Mouse (Mus musculus) cerebellum, postnatal 14 days (tissue): ENCODE measurements at regions not wholly inside any gene's neighbourhood (a gene's known extent, or its start where the extent isn't known, plus 50 kb on each side); places are given as distances from the start of the nearest gene placed in this dataset.
A peak's percentile ranks its signal among the peaks of the same experiment; 100 is the strongest.
"Not testable (repeated sequence)": the region's sequence is repeated elsewhere in the genome, so short reads cannot be mapped to it uniquely, and the experiment has no call there.

Experiments
- DNase-seq, 2 experiments: peaks; one replicate each; pipeline ENCODE4 v3.0.0; 2021; ENCODE audit warnings: mixed read lengths in 2 of 2

DNA sequence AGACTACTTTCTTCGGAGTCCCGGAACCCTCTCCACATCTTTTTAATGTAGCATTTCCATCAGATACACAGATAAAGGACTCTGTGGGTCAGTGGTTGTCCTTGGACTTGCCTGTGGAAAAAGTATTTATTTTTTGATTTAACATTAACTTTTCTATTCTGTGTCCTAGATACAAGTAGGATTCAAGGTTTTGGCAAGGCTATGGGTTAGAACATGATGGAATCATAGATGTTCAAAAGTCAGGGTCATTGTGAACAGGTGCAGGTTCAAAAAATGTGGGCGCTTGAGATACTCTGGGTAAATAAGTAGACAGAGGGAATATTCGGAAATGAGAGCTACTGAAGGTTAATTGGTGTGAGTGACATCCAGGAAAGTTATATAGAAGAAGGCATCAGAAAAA lies 347.7 kb downstream of the Cypt12 start:
- no peak for DNase-seq

DNA sequence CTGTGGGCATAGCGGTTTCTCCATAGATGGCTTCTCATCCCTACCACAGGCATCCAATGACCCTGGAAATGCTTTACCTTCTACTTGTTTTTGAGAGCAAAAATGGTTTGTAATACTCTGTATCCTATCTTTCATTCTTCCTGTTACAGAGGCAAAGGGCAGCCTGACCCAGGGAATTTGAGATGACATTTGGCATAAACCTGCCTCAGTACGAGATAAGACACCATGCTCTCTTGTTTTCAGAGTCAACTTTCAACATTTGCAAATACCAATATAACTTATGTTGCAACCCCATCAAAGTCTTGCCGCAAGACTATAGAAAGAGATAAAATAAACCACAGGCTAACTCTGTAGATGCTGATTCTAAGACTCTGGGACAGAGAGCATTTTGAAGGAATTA lies 350.5 kb downstream of the Cypt12 start:
- no peak for DNase-seq

DNA sequence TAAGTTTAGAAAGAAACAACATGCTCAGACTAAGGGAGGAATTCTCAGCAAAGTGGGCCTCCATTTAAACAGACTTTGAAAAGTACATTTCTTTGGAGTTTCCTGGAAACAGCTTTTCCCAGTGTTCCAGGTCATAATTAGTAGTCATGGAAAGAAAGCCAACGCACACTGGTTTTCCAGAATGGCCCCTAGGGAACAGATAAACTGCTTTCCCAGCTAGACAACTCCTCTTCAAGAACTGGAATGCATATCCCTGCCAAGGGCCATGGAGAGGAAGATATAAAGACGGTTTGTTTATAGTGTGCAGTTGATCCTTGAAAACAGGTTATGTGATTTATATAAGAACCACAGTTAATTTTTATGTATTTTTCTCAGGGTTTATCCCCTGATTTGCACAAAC lies 351.3 kb downstream of the Cypt12 start:
- no peak for DNase-seq

DNA sequence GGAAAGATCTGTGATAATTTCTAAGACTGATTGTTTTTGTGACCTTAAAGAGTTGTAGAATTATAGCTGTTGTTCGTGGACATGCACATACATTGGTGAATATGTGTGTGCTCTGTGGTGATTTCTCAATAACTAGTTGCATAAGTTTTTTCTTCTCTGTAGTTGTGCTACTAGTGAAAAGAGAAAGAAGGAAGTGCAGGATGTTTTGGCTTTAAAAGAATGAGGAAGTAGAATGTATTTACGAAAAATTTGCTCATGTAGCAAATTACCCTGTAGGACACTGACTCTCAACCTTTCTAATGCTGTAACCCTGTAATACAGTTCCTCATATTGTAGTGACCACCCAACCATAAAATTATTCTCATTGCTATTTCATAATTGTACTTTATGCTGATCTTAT lies 371.2 kb downstream of the Cypt12 start:
- no peak for DNase-seq

DNA sequence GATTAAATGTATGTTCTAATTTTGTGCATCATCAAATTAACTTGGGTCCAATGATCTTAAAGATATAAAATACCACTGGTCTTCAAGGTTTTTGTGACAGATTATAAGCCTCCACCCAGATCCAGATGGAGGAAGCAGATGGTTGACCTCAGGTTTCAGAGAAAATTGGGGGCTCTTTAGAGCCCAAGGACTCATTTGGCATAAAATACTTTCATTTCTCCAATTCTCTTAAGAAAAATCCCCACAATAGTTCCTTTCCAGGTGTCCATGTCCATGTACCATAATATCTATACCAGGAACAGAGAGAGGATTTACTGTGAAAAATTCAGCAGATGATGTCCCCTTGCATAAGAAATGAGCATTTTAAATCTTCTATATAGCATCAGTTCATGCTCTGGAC lies 385.0 kb downstream of the Cypt12 start:
- DNase-seq = peak in 1 of 2 experiments; percentile 13

DNA sequence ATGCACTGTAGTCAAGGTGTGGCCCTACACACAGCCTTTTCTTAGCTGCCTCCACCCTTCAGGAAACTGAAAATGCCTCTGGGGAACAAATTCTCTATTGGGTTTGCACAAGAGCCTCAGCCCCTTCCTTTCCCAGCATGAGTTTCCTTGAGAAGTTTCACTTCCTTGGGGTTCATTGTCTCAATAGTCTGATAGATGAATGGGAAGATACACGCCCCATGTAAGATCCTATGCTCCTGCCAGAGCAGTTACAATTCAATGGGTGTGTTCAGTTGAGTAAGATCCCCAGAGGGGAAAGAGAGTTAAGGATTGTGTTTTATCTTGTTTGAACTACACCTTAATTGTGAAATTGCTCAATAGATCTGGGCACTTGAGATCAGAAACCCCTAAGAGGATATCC lies 391.0 kb downstream of the Cypt12 start:
- no peak for DNase-seq

DNA sequence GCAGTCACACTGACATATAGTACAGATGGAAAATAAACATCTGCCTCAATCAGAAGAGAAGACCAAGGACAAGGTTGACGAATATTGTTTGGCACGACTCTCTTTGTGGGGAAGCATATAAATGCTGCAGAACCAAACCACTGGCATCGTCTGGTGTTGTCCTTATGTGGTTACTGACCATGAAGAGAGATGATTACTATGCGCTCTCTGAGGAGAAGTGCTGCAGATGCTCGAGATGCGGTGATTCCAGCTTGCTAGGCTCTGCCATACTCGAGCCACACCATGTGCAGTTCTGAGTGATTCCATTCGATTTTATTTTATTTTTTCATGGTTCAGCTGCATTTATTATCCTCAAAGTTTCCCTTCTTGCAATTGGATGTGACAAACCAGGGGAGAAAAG lies 393.5 kb downstream of the Cypt12 start:
- DNase-seq = no peak

DNA sequence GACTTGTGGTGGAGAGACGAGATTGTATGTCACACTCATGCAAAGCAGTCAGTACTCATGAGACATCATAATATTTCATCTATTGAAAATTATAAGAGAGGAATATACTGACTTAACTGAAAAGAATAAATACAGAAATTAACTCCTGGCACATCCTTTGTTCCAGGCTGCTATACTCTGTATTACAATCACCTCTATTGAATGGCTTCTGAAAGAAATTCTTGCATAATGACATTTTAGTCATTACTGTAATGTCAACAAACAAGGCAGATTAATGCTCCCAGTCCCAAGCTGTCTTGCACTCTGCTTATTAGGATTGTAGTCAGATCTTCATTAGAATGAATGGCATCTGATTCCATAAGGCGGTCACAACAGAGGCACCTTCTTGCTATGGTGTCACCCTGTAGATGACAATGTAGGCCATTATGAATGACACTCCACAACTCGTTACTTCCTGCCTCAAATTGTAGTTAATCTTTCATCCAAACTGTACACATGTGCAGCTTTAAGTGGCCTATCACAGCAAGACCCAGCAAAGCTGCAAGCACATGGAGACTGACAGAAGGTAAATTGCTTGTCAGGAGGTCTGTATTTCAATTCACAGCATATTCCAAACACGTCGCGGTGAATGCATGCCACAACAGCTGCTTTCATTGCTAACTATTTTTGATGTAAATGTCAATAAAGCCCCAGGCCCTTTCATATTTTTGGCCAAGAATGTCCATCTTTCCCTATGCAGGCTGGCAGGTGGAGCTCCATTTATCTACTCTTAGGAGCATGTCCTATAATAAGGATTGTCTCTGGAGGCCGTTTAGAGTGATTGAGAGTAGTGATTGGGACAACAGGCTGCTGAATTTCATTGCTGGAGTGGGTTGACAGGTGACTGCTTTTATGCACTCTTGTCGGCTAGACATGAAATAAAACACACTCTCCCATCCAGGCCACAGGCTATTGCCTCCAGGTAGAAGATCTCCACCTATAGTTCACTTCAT lies 430.1 kb downstream of the Cypt12 start:
- DNase-seq = no peak

DNA sequence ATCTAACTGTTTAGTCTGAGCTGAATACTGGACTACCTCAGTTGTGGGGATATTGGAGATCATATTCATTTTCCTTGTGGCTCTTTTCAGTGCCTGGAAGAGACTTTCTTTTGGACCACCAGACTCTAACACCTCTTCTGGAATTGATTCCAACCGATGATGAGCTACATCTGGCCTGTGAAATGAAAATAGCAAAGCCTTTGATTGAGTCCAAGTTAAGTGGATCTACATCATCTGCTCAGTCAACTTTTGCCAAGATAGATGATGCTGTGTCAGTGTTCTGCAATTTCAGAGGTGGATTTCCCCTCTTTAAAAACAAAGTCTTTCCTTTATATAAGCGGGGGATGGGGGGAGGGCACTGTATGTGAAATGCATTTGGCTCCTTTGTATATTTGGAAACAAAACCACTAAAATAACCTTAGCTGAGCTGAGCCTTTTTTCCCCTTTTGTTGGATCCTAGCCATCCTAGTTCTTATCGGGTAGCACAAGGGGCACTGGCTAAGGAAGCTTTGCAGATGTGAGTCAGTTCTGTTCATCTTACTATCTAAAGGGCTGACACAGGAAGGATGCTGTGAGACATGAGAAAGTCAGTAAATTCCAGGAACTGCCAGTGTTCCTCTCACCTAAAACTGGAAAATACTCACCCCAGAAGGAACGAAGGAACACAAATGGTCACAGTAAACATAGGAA lies 473.8 kb downstream of the Cypt12 start:
- peak in 1 of 2 experiments; percentile 2 for DNase-seq

DNA sequence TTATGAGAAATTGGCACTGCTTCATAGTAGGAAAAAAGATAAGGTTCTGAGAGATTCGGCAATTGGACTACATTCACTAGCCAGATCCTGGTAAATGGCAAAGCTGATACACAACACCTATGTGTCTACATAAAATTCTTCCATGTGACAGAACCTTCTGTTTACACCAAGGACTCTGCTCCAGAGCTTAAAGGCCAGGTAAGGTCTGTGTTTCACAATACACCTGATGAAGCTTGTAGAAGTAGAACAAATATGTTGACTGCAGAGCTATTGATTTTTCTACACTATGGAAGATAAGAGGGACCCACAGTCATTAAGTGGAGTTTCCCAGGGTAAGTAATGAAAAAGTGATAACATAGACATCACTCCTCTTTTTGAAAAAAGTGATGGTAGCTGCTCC lies 480.7 kb downstream of the Cypt12 start:
- no peak for DNase-seq

DNA sequence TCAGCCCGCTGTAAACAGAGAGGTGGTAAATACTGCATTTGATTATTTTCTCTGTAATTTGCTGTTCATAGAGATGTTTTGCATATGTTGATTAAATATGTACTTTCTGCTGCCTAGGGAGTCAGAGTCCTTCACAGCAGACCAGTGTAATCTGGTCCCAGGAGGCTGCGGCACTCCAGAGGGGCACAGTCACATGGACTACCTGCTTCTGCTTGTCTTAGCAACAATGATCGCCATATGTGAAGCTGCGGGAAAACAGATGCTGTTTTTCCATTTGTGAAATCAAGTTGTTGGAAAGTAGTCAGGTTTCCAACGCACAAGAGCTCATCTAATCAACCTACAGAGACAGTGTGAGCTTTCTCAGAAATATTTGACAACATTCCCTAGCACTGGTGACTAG lies 490.6 kb downstream of the Cypt12 start:
- peak; percentile 5 to 15 for DNase-seq

DNA sequence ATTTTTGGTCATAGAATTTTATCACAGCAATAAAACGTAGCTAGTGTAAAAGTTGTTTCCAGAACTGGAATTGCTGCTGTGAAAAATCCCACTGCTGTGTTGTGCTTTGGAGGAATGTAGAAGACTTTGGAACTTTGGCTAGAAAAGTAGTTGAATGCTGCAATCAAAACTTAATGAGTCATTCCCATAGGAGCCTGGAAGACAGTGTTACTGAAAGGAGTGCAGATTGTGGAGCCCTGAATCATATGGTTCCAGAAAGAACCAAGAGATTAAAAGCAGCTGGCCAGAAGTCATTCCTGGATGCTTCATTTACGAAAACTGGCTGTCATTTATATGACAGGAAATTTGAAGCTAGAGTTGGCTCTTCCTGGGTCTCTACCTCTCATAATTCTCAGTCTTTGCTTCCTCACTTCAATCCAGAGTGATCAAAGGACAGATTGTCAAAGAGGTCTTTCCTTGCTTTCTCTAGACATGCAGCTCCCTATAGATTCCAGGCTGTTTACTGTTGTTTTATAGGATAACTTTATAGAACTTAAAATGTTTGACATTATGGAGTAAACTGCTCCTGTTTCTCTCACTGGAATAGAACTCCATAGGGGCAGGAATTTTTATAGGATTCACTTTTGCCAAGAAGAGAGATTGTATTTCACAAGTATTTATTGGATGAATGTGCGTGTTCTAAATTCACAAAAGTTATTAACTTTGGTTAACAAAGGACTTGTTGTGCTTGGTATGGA lies 504.2 kb downstream of the Cypt12 start:
- DNase-seq = no peak

DNA sequence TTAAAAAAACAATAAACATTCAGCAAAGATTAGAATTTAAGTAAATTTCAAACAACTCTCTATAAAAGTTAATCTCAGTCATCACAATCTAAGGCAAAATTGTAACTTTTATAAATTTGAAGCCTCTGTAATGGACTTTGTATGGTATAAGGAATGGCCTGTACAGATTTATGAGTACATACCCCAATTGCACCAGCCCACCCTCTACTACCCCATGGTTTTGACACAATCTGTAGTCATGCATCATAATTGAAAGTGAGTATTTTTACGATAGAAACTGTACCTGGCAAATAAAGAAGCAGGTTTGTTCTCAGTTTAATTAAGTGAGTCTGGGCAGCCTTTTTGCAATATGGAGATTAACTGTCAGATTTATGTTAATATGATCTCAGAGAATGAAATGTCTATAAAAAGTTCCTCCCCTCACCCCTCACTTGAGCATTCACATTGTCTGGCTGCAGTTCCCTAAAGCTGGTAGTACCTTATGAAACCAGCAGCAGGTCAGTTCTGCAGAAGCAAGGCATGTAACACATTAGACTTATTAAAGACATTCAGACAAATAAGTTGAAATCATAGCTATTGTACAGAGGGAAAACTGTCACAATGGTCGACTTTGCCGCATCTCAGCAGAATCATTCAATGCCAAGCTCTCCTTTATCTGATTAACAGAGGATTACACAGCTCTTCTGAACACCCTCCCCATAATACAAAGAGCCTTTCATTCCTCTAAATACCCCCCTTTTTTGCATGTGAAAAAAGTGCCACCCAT lies 505.2 kb downstream of the Cypt12 start:
- DNase-seq = no peak

DNA sequence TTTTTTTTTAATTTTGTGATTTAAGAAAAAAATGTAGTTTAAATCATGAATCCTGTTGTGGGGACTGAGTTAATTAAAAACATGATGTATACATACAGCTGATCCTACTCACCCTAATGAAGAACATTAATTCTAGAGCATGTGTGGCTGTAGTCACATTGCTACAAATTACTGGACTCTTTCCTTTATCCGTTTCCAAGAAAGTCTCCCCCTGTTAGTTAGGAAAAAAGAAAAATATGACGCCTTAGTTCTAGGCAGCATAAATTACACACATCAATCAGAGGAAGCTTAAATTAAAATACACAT lies 505.7 kb downstream of the Cypt12 start:
- DNase-seq = no peak

DNA sequence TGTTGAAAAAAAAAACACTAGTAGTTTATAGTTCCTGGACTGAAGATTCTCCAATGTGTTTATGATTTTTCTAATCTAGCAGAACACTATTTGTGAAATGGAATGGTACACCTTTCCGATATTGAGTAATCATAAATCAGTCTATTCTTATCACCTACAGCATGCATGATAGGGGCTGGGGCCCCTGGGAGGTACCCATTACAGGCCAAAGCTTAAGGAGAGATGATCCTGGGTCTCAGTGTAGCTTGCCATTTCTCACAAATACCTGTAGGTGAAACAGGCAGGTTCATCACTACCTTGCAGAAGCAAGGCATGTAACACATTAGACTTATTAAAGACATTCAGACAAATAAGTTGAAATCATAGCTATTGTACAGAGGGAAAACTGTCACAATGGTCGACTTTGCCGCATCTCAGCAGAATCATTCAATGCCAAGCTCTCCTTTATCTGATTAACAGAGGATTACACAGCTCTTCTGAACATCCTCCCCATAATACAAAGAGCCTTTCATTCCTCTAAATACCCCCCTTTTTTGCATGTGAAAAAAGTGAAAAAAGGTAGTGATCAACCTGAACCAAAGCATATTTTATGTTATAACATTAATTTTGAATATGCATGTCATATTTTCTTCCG lies 506.5 kb downstream of the Cypt12 start:
- not testable (repeated sequence) for DNase-seq

DNA sequence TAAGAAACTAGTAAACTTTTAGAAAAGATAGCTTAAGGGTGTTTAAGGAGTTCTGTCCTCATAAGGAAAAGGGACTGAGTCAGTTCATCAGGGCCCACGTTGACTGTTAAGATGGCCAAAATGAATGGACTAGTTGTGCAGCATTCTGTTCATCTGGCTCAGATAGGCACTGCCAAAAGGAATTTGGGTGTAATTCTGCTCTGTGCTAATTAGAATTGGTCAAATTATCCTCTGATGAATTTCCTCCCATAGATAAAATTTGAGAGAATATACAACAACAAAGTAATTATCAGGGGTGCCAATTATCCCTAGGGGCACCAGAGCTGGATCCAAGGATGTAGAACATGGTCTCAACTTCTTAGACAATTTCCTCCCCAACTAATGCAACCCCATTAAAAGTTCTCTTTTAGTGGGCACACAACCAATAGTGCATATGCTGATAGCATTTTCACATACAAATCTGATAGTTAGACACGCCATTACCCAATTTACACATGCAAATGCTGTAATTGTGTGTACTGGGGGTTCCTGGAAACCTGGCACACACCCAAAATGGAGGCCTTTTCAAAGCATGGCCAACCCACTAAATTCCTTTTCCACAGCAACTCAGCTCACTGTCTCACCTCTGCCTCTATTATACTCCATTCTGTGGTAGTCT lies 508.0 kb downstream of the Cypt12 start:
- DNase-seq = peak; percentile 9

DNA sequence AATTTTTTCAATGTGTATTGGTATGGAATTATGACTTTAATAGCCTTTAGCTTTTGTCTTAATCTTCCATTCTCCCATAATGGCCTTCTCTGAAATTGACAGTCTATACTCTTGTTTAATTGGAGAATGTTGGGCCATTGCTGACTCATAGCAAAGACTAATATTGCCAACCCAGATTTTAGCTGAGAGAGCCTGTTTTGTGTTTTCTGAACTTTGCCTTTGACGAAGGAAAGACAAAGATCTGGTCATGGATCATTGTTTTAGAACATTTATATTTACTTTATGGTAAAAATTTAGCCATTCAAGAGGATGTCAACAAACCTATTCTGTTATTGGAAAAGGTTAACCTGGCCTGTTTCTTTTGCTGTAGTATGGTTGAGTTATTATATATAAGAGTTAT lies 512.1 kb downstream of the Cypt12 start:
- DNase-seq = no peak

DNA sequence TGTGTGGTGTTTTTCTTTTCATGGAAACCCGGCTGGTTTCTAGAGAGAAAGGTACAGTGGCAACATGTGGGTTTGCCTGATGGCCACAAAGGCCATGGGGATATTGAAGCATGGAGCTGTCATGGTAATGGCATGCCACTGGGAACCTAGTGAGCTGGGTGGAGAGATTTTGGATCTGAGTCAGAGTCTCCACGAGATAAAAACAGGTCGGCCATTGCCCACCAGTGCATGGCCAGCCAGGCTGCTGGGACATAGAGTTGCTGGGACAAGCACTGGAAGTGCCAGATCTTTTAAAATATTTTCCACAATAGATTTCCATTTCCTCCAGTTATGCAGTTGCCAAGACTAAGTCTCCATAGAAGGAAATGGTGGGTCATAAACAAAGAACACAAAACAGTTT lies 523.6 kb downstream of the Cypt12 start:
- DNase-seq = no peak

DNA sequence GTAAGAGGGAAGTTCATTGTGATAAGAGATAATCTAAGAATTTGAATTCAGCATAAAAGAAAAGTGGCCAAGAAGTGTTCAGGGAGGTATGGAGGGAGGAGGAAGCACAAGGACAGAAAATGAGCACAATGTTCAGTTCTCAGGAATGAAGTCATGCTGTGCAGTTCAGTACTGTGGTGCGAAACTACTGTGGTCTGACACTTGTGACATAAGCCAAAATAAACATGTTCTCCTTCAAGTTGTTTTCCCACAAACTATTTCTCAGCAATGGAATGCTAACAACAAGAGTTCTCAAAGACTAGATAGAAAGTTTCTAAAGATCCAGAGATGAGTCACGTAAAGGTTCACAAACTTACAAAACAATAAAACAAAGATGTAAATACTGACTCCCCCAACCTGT lies 531.3 kb downstream of the Cypt12 start:
- no peak for DNase-seq

DNA sequence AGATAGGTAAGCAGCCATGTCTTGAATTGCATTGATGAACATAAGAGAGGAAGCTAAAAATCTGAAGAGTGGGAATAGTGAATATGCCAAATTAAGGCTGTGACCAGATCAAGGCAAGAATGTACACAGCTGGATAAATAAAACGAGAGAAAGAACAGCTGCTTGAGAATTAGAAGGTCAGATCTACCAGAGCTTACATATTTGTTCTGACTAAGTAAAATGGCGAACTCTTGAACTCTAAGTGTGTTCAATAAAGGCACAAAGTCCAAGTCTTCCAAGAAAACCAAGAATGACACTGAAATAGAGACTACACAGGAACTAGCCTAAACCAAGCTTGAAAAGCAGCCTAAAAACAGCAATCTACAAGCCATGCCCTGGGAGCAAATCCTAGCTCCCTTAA lies 533.8 kb downstream of the Cypt12 start:
- DNase-seq = no peak

DNA sequence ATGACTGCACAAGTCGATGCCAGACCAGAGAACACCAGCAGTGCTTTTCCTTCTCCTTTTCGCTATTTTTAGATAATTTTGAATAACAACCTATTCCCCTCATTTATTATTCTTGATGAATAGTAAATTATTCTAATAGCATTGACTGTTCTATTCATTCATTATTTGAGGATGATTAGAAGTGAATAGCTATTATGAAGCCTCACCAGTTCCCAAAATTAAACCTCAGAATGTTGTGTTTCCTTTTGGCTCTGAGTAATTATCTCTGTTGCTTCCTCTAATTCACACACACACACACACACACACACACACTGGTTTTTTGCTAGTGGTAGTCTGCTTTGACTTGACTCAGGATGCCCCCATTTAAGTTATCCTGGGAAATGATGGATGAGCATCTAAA lies 540.7 kb downstream of the Cypt12 start:
- DNase-seq = no peak

DNA sequence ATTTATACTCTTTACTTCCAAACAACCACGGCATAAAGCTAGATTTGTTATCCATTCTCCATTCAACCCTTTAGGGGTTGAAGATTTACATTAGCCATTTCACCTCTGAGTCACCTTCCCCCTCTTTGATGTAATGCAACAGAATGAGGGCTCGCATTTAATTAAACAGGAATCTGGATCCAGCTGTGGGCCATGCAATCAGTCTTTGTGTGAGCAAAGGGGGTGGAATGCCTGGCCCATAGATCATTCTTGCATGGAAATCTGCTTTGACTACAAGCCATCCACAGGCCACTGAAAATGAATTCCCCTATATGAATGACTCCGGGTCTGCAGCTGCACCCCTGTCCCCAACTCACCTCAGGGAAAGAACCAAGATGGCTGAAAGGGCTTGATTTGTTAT lies 574.4 kb downstream of the Cypt12 start:
- no peak for DNase-seq
